Comparison of ENCODE assay signal across 26 mouse cellular contexts in the genomic region with DNA sequence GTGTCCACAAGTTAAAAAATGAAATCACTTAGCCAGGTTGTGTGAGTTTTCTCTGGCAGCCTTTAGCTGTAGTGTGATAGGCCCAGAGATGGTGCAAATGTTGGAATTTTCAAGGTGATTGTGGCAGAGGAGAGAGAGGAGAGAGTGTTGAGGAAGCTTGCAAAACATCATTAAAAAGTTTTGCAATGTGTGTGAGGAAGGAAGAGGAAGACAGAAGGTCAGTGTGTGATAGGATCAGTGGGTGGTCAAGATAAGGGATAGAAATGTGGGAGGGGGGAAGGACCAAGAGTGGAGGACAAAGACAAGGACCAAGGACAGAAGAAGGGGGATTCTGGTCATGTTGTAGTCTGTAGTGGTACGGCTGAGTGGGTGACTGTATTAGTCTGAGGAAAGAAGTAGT. TPM values are rescaled to one million over a fixed set of nuclear protein-coding genes. Genes with fewer than 3 reads are reported as not detected.
"Had no signal": no experiment of that assay in that cellular context is flagged by ENCODE, and none has a peak within 500 bp of the region (broad histone marks: within the 10 kb centered on the region; RNA-seq: fewer than 3 reads in every experiment).

No protein-coding gene starts in this region.

- H3K4me3 ChIP-seq: gastrocnemius, adult 2 months; heart, embryonic 10.5 days; heart, embryonic 12.5 days; hindbrain, embryonic 13.5 days; hindbrain, embryonic 15.5 days; kidney, embryonic 15.5 days; limb, embryonic 12.5 days; liver, embryonic 13.5 days had no signal

- H3K27ac ChIP-seq: gastrocnemius, adult 2 months; heart, embryonic 10.5 days; hindbrain, embryonic 13.5 days; hindbrain, embryonic 15.5 days; hindbrain, postnatal 0 days; kidney, embryonic 15.5 days; kidney, postnatal 0 days; limb, embryonic 12.5 days; liver, embryonic 13.5 days had no signal

- ATAC-seq: hindbrain, postnatal 0 days; intestine, embryonic 16.5 days had no signal

- H3K9me3 ChIP-seq: heart, embryonic 10.5 days; heart, embryonic 12.5 days; hindbrain, embryonic 13.5 days; hindbrain, embryonic 15.5 days; kidney, embryonic 15.5 days; limb, embryonic 12.5 days; liver, embryonic 13.5 days had no signal

- H3K4me1 ChIP-seq: heart, embryonic 10.5 days; heart, embryonic 12.5 days; hindbrain, embryonic 13.5 days; hindbrain, embryonic 15.5 days; kidney, embryonic 15.5 days; limb, embryonic 12.5 days; liver, embryonic 13.5 days had no signal

- H3K27me3 ChIP-seq: heart, embryonic 12.5 days; hindbrain, embryonic 13.5 days; hindbrain, embryonic 15.5 days; kidney, embryonic 15.5 days; limb, embryonic 12.5 days; liver, embryonic 13.5 days had no signal

- DNase-seq: gastrocnemius, adult 2 months; gastrocnemius, postnatal 10 days; gastrocnemius, postnatal 25 days; heart, adult 18-20 months; heart, postnatal 10 days; heart, postnatal 36 days; kidney, adult 11 months; kidney, adult 2 months; kidney, adult 9 months; kidney, postnatal 14 days; kidney, postnatal 36 days; layer of hippocampus, adult 9-11 months; layer of hippocampus, postnatal 36 days; left cerebral cortex, postnatal 4 days; liver; liver, embryonic 13.5 days had no signal

- H3K36me3 ChIP-seq: heart, embryonic 10.5 days; heart, embryonic 12.5 days; hindbrain, embryonic 13.5 days; hindbrain, embryonic 15.5 days; kidney, embryonic 15.5 days; limb, embryonic 12.5 days; liver, embryonic 13.5 days had no signal

RNA-seq across cellular contexts. Expression of a gene that starts 14.3 kb away (rescaled TPM):
- total RNA-seq: hematopoietic stem cell, adult 5-6 weeks had no signal

RNA-seq across cellular contexts. Expression of a gene that starts 46.6 kb away (rescaled TPM):
- total RNA-seq: hematopoietic stem cell, adult 5-6 weeks had no signal
